Mouse (Mus musculus): ENCODE measurements around the gene Tcf7. TPM values are rescaled to one million over a fixed set of nuclear protein-coding genes. Genes with fewer than 3 reads are reported as not detected.
A peak's percentile ranks its signal among the peaks of the same experiment; 100 is the strongest.
"Not testable (repeated sequence)": the region's sequence is repeated elsewhere in the genome, so short reads cannot be mapped to it uniquely, and the experiment has no call there.

Gene Tcf7
- polyA plus RNA-seq, 1 experiment from 2014 or later, result 6.9 TPM

DNA sequence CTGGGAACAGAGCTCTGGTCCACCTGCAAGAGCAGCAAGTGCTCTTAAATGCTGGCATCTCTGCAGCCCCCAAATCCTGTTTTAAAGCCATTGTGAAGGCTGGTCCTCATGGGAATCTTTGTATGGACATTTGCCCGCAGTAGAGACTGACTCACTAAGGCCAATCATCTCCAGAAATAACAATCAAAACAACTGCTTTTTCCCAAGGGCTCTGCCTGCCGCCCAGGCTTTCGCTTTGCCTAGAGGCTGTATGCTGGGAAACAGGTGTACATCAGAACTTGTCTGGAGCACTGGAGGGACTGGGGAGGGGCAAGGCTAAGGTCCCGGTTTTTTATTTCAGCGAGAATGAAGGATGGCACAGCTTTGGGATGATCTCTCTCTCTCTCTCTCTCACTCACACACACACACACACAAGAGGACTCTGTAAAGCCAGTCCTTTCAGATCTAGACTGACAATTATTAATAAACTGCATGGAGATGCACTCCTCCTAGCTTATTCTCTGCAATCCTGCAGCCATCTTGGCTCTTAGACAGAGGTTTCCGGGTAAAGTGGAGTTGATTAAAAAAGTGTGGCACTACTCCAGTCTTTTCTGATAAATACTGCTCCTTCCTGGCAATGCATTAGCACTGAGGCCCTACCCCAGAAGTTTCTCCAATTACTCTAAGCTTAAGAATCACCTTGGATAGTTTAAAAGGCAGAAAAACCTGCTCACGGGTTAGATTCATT, 53.9 kb downstream of the Tcf7 start:
- Histone ChIP-seq H3K36me3 (ENCODE audit: control insufficient read depth, insufficient read depth, low read length) (no peaks in the 10 kb centered on the region), H3K4me3 (ENCODE audit: low read depth, low read length) (no peak overlapping the region), H3K27ac (ENCODE audit: low read depth, low read length) (no peak overlapping the region), H3K27me3 (ENCODE audit: control insufficient read depth, insufficient read depth, low read length) (no peaks in the 10 kb centered on the region), H3K9ac (ENCODE audit: low read depth, low read length) (no peak overlapping the region), H3K4me2 (replicated peaks; ENCODE audit: low read depth, low read length) (no peak overlapping the region), H3K9me3 (ENCODE audit: control insufficient read depth, low read length) (no peaks in the 10 kb centered on the region), H3K4me1 (replicated peaks; ENCODE audit: control insufficient read depth, insufficient read depth, low read length) (no peaks in the 10 kb centered on the region)
- no peak for DNase-seq (ENCODE audit: low spot score)
- ATAC-seq (ENCODE audit: low FRiP score), result no peak
- WGBS, result 76% methylated on average over 7 of the region's 7 CpGs

DNA sequence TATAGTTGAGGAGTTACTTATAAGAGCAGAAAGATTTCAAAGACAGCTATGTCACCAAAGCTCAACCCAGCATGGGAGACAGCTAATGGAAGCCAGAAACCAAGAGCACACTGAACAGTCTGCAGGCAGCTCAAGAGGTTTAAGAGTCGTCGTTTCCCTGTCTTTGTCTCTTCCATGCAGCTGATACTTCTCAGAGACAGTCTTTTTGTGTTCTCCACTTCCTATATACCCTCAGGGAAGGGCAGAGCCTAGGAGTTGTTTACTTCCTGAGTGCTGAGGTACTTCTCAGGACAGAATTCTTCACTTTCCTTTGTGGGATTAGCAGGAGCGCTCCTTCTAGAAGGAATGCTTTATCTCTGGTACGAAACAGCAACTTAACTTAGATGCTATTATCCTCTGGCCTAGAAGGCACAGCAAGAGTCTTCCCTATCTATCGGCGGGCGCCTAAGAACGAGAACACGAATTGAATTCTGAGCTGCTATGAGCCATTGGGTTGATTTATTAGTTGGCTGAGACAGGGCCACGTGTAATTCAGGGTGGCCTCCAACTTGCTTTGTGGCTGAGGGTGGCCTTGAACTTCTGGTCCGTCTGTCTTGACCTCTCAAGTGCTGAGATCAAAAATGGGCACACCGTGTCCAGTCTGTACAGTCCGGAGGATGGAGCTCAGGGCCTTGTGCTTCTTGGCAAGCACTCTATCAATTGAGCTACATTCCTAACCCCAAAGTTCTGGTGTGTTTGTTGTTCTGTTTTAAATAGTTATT, 55.2 kb downstream of the Tcf7 start:
- no peaks in the 10 kb centered on the region for H3K9me3 ChIP-seq (ENCODE audit: control insufficient read depth, low read length)
- H3K4me2 ChIP-seq (replicated peaks; ENCODE audit: low read depth, low read length), result no peak overlapping the region
- no peak overlapping the region for H3K27ac ChIP-seq (ENCODE audit: low read depth, low read length)
- H3K4me3 ChIP-seq (ENCODE audit: low read depth, low read length), result no peak overlapping the region
- H3K27me3 ChIP-seq (ENCODE audit: control insufficient read depth, insufficient read depth, low read length), result no peaks in the 10 kb centered on the region
- H3K36me3 ChIP-seq (ENCODE audit: control insufficient read depth, insufficient read depth, low read length), result no peaks in the 10 kb centered on the region
- no peak overlapping the region for H3K9ac ChIP-seq (ENCODE audit: low read depth, low read length)
- no peak for DNase-seq (ENCODE audit: low spot score)
- WGBS, result 84% methylated on average over 13 of the region's 13 CpGs
- ATAC-seq (ENCODE audit: low FRiP score), result no peak
- H3K4me1 ChIP-seq (replicated peaks; ENCODE audit: control insufficient read depth, insufficient read depth, low read length), result no peaks in the 10 kb centered on the region

DNA sequence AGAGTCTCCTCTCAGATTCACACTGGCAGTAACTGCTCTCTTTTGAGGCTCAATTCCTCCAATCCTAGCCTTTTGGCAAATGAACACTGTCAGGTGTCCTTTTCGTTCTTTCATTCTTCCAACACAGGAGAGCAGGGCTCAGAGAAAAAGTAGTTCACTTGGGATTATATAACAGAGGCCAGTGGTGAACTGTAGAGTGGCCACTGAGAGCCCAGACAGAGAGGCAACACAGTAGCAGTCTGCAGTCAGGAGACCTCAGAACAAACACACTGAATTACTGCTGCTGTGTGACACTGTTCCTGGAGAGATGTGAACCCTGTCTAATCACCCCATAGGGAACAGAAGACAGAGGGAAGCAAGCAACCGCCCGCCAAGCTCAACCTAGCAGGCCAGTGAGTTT, 55.8 kb downstream of the Tcf7 start:
- H3K4me1 ChIP-seq (replicated peaks; ENCODE audit: control insufficient read depth, insufficient read depth, low read length), result no peaks in the 10 kb centered on the region
- H3K9me3 ChIP-seq (ENCODE audit: control insufficient read depth, low read length), result no peaks in the 10 kb centered on the region
- H3K27me3 ChIP-seq (ENCODE audit: control insufficient read depth, insufficient read depth, low read length), result no peaks in the 10 kb centered on the region
- H3K9ac ChIP-seq (ENCODE audit: low read depth, low read length), result no peak overlapping the region
- H3K36me3 ChIP-seq (ENCODE audit: control insufficient read depth, insufficient read depth, low read length), result no peaks in the 10 kb centered on the region
- no peak overlapping the region for H3K4me3 ChIP-seq (ENCODE audit: low read depth, low read length)
- 77% methylated on average over 3 of the region's 3 CpGs for WGBS
- DNase-seq (ENCODE audit: low spot score) (no peak), ATAC-seq (ENCODE audit: low FRiP score) (no peak)
- no peak overlapping the region for H3K4me2 ChIP-seq (replicated peaks; ENCODE audit: low read depth, low read length)
- H3K27ac ChIP-seq (ENCODE audit: low read depth, low read length), result no peak overlapping the region

DNA sequence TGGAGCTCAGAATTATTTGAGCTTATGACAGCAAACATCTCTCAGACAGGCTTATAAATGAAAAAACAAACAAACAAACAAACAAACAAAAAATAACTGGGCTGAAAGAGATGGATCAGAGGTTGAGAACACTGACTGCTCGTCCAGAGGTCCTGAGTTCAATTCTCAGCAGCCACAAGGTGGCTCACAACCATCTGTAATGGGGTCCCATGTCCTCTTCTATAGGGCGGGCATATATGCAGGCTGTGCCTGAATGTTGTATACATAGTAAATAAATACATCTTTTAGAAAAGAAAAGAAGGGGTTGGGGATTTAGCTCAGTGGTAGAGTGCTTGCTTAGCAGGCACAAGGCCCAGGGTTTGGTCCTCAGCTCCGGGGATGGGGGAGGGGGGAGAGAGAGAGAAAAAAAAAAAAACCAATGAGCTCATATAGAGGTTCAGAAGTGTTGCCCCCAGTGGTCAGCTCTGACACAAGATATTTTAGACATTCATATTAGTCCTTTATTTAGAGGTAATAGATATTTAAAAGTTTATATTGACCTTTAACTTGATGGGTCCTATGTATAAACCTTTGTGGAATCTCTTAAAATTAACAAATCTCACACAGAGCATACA, 56.7 kb downstream of the Tcf7 start:
- ATAC-seq (ENCODE audit: low FRiP score), result no peak
- no peak overlapping the region for H3K27ac ChIP-seq (ENCODE audit: low read depth, low read length)
- H3K4me1 ChIP-seq (replicated peaks; ENCODE audit: control insufficient read depth, insufficient read depth, low read length), result no peaks in the 10 kb centered on the region
- H3K4me2 ChIP-seq (replicated peaks; ENCODE audit: low read depth, low read length), result no peak overlapping the region
- no peak for DNase-seq (ENCODE audit: low spot score)
- H3K9me3 ChIP-seq (ENCODE audit: control insufficient read depth, low read length), result no peaks in the 10 kb centered on the region
- no peaks in the 10 kb centered on the region for H3K36me3 ChIP-seq (ENCODE audit: control insufficient read depth, insufficient read depth, low read length)
- H3K9ac ChIP-seq (ENCODE audit: low read depth, low read length), result no peak overlapping the region
- H3K27me3 ChIP-seq (ENCODE audit: control insufficient read depth, insufficient read depth, low read length), result no peaks in the 10 kb centered on the region
- 64% methylated on average over 3 of the region's 3 CpGs for WGBS
- no peak overlapping the region for H3K4me3 ChIP-seq (ENCODE audit: low read depth, low read length)

DNA sequence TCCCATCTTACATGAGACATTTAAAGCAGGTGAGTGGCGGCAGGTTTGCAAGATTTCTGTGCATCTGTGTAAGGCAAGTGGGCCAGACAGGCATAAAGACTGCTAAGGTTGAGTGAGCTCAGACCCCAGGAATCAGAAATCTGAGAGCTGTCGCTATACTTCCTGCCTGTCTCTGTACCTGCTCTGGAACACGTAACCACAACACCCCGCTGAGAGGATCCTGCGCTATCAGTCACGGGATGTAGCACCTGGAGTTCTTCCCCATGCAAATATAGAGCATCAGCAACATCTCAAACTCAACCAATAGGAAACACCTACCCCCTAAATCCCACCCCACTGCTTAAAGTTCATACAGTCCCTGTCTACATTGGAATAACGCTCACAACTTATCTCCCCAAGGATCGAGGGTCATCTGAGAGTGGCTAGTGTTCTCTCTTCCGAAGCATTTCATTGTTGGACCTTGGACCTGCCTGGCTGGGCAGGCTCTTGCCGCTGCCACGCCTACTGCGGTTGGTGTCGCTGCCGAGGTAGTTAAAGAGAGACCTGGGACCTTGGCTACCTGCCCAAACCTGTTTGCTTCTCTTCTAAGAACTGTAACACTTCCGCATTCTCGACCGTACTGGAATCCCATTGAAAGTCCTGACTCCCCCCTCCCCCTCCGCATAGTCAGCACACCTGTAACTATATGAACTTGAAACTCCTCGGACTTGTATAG, 58.7 kb downstream of the Tcf7 start:
- no peak overlapping the region for H3K9ac ChIP-seq (ENCODE audit: low read depth, low read length)
- DNase-seq (ENCODE audit: low spot score), result no peak

DNA sequence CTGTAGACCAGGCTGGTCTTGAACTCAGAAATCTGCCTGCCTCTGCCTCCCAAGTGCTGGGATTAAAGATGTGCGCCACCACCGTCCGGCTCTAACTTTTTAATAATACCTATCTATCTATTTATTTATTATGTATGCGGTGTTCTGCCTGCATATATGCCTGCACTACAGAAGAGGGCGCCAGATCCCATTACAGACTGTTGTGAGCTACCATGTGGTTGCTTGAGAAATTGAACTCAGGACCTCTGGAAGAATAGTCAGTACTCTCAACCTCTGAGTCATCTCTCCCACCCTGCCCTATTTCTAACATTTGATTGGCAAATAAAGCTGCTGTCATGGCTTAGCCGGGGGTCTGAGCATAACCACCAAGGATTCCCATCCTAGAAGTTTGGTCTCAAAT, 59.9 kb downstream of the Tcf7 start:
- no peak overlapping the region for H3K9ac ChIP-seq (ENCODE audit: low read depth, low read length)
- WGBS, result 73% methylated on average over 6 of the region's 6 CpGs
- no peaks in the 10 kb centered on the region for H3K9me3 ChIP-seq (ENCODE audit: control insufficient read depth, low read length)
- H3K36me3 ChIP-seq (ENCODE audit: control insufficient read depth, insufficient read depth, low read length), result no peaks in the 10 kb centered on the region
- H3K4me2 ChIP-seq (replicated peaks; ENCODE audit: low read depth, low read length), result no peak overlapping the region
- ATAC-seq (ENCODE audit: low FRiP score) (no peak), DNase-seq (ENCODE audit: low spot score) (no peak)
- H3K27me3 ChIP-seq (ENCODE audit: control insufficient read depth, insufficient read depth, low read length), result no peaks in the 10 kb centered on the region
- H3K4me1 ChIP-seq (replicated peaks; ENCODE audit: control insufficient read depth, insufficient read depth, low read length), result no peaks in the 10 kb centered on the region
- no peak overlapping the region for H3K27ac ChIP-seq (ENCODE audit: low read depth, low read length)
- no peak overlapping the region for H3K4me3 ChIP-seq (ENCODE audit: low read depth, low read length)

More for the DNA sequence above, 58.7 kb downstream of the Tcf7 start:
- 20% methylated on average over 19 of the region's 19 CpGs for WGBS
- H3K4me3 ChIP-seq (ENCODE audit: low read depth, low read length), result no peak overlapping the region
- no peaks in the 10 kb centered on the region for H3K4me1 ChIP-seq (replicated peaks; ENCODE audit: control insufficient read depth, insufficient read depth, low read length)
- H3K36me3 ChIP-seq (ENCODE audit: control insufficient read depth, insufficient read depth, low read length), result no peaks in the 10 kb centered on the region
- no peaks in the 10 kb centered on the region for H3K9me3 ChIP-seq (ENCODE audit: control insufficient read depth, low read length)
- no peak overlapping the region for H3K27ac ChIP-seq (ENCODE audit: low read depth, low read length)
- H3K4me2 ChIP-seq (replicated peaks; ENCODE audit: low read depth, low read length), result no peak overlapping the region
- ATAC-seq (ENCODE audit: low FRiP score), result no peak
- no peaks in the 10 kb centered on the region for H3K27me3 ChIP-seq (ENCODE audit: control insufficient read depth, insufficient read depth, low read length)

DNA sequence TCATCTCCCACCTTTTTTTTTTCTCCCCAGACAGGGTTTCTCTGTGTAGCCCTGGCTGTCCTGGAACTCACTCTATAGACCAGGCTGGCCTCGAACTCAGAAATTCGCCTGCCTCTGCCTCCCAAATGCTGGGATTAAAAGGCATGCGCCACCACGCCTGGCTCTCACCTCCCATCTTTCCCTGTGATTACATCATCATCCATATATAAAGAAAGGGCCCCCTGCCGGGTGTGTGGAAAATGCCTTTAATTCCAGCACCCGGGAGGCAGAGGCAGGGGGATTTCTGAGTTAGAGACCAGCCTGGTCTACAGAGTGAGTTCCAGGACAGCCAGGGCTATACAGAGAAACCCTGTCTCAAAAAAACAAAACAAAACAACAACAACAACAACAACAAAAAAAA, 60.9 kb downstream of the Tcf7 start:
- WGBS, result 90% methylated on average over 6 of the region's 6 CpGs
- H3K4me3 ChIP-seq (ENCODE audit: low read depth, low read length); ATAC-seq (ENCODE audit: low FRiP score); H3K4me1 ChIP-seq (replicated peaks; ENCODE audit: control insufficient read depth, insufficient read depth, low read length); H3K9ac ChIP-seq (ENCODE audit: low read depth, low read length); H3K27me3 ChIP-seq (ENCODE audit: control insufficient read depth, insufficient read depth, low read length); DNase-seq (ENCODE audit: low spot score); H3K27ac ChIP-seq (ENCODE audit: low read depth, low read length); H3K4me2 ChIP-seq (replicated peaks; ENCODE audit: low read depth, low read length); H3K9me3 ChIP-seq (ENCODE audit: control insufficient read depth, low read length); H3K36me3 ChIP-seq (ENCODE audit: control insufficient read depth, insufficient read depth, low read length): not testable (repeated sequence)

DNA sequence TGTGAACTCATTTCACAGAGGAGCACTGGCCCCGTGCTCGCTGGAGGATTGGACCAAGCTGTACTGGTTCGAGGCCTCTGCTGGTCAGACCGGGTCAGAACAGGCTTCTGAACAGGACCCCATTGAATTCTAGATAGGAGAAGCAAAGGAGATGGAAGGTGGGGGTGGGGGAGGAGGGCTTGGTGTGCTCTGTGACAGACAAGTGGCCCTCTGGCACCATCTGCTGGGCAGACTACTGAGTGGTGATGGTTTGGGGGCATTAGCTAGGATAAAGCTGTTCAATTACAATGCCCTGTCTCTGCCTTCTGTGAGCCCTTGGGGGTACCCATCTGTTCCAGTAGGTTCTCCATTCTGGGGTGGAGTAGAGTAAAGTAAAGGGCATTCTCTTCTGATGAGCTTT, 62.5 kb downstream of the Tcf7 start:
- H3K4me1 ChIP-seq (replicated peaks; ENCODE audit: control insufficient read depth, insufficient read depth, low read length), result no peaks in the 10 kb centered on the region
- H3K4me2 ChIP-seq (replicated peaks; ENCODE audit: low read depth, low read length), result no peak overlapping the region
- H3K27me3 ChIP-seq (ENCODE audit: control insufficient read depth, insufficient read depth, low read length), result no peaks in the 10 kb centered on the region
- no peak overlapping the region for H3K4me3 ChIP-seq (ENCODE audit: low read depth, low read length)
- peak; percentile 27; the same call in 1 of the 2 replicates for ATAC-seq (ENCODE audit: low FRiP score)
- H3K27ac ChIP-seq (ENCODE audit: low read depth, low read length), result no peak overlapping the region
- no peaks in the 10 kb centered on the region for H3K36me3 ChIP-seq (ENCODE audit: control insufficient read depth, insufficient read depth, low read length)
- WGBS, result 8% methylated on average over 4 of the region's 4 CpGs
- no peak overlapping the region for H3K9ac ChIP-seq (ENCODE audit: low read depth, low read length)
- DNase-seq (ENCODE audit: low spot score), result peak; percentile 84
- no peaks in the 10 kb centered on the region for H3K9me3 ChIP-seq (ENCODE audit: control insufficient read depth, low read length)

All from hindbrain, embryonic 11.5 days (tissue).